Mouse (Mus musculus) forebrain, embryonic 11.5 days (tissue): ENCODE results near the gene Gm16181. TPM values are rescaled to one million over a fixed set of nuclear protein-coding genes. Genes with fewer than 3 reads are reported as not detected.

ENCODE experiments used
- ATAC-seq: fragments of 200-750 bp; cut with Nextera tagmentation; replicated peaks from 2 replicates; pipeline ENCODE4 v1.8.0; 2017; ENCODE audit warnings: moderate TSS enrichment; ENCODE audit not compliant: low FRiP score
- DNase-seq: peaks from one replicate; pipeline ENCODE4 v3.0.0-alpha.2; 2017; ENCODE audit warnings: low spot score
- H3K27ac ChIP-seq: fragments of 300-500 bp; sonication (generic); 2 replicates; pipeline ENCODE4 v1.5.1; 2014; ENCODE audit warnings: low read depth, low read length
- H3K27me3 ChIP-seq: fragments of 300-500 bp; sonication (generic); 2 replicates; pipeline ENCODE4 v1.6.1; 2014; ENCODE audit warnings: mild to moderate bottlenecking, low read length, mixed read lengths; ENCODE audit not compliant: control insufficient read depth, insufficient read depth
- H3K36me3 ChIP-seq: fragments of 300-500 bp; sonication (generic); 2 replicates; pipeline ENCODE4 v1.6.1; 2014; ENCODE audit warnings: mild to moderate bottlenecking, low read length, moderate library complexity, mixed read lengths; ENCODE audit not compliant: control insufficient read depth, insufficient read depth
- H3K4me1 ChIP-seq: fragments of 300-500 bp; sonication (generic); replicated peaks from 2 replicates; pipeline ENCODE4 v1.6.1; 2014; ENCODE audit warnings: low read length, mixed read lengths; ENCODE audit not compliant: control insufficient read depth, insufficient read depth
- H3K4me2 ChIP-seq: fragments of 300-500 bp; sonication (generic); 2 replicates; pipeline ENCODE4 v1.6.1; 2014; ENCODE audit warnings: low read depth, mild to moderate bottlenecking, low read length, moderate library complexity, mixed read lengths; ENCODE audit not compliant: severe bottlenecking
- H3K4me3 ChIP-seq: fragments of 300-500 bp; sonication (generic); 2 replicates; pipeline ENCODE4 v1.5.1; 2014; ENCODE audit warnings: low read depth, low read length
- H3K9ac ChIP-seq: fragments of 300-500 bp; sonication (generic); 2 replicates; pipeline ENCODE4 v1.6.1; 2014; ENCODE audit warnings: low read length
- H3K9me3 ChIP-seq: fragments of 300-500 bp; sonication (generic); 2 replicates; pipeline ENCODE4 v1.6.1; 2016; ENCODE audit warnings: low read length, mixed read lengths; ENCODE audit not compliant: control insufficient read depth
- WGBS: fragments of 180-500 bp; shearing (Covaris S2); extraction: QIAGEN DNeasy Blood & Tissue Kit; methylation state at CpG from one replicate; pipeline ENCODE4 v1.1.7; 2014; 5-methylcytosine and 5-hydroxymethylcytosine counted together
- polyA plus RNA-seq: library from polyadenylated mRNA; unstranded; fragments of >200 nt; fragmentation: Nextera tagmentation; extraction: Ambion mirVana; gene quantifications from 2 replicates; pipeline ENCODE4 v1.2.1, GENCODE M21; 2014

Gm16181 gene
- 0.85 TPM in 1 of 2 replicates, not detected in the other for polyA plus RNA-seq

GRCm38 (mm10) chr17:35220156-35220952, at the start of gene Gm16181:
Gene Gm16181 (plus strand): TSS chr17:35220834.
- H3K9ac ChIP-seq, result no peak within 1 kb of the TSS
- H3K27ac ChIP-seq, result no peak within 1 kb of the TSS
- ATAC-seq (no peak), DNase-seq (no peak)
- H3K9me3 ChIP-seq, result no peaks in the 10 kb centered on the region
- H3K4me1 ChIP-seq, result no peaks in the 10 kb centered on the region
- WGBS, result 86% methylated on average over 28 of the region's 28 CpGs
- H3K4me3 ChIP-seq, result no peak within 1 kb of the TSS
- no peaks in the 10 kb centered on the region for H3K27me3 ChIP-seq
- peaks cover 5% of the 10 kb centered on the region; the same call in 1 of the 2 replicates for H3K36me3 ChIP-seq
- no peak within 1 kb of the TSS for H3K4me2 ChIP-seq

GRCm38 (mm10) chr17:35172445-35173234, 48.0 kb upstream of the Gm16181 start:
- H3K27ac ChIP-seq, result no peak overlapping the region
- ATAC-seq (no peak), DNase-seq (no peak)
- H3K9ac ChIP-seq, result no peak overlapping the region
- no peak overlapping the region for H3K4me3 ChIP-seq
- H3K36me3 ChIP-seq, result no peaks in the 10 kb centered on the region
- H3K4me2 ChIP-seq, result no peak overlapping the region
- no peaks in the 10 kb centered on the region for H3K27me3 ChIP-seq
- no peaks in the 10 kb centered on the region for H3K9me3 ChIP-seq
- no peaks in the 10 kb centered on the region for H3K4me1 ChIP-seq
- 77% methylated on average over 11 of the region's 11 CpGs for WGBS

GRCm38 (mm10) chr17:35173329-35173728, 47.3 kb upstream of the Gm16181 start:
- WGBS, result 81% methylated on average over 3 of the region's 3 CpGs
- Histone ChIP-seq H3K36me3 (no peaks in the 10 kb centered on the region), H3K27me3 (no peaks in the 10 kb centered on the region), H3K9me3 (no peaks in the 10 kb centered on the region), H3K27ac (no peak overlapping the region), H3K4me2 (no peak overlapping the region), H3K4me1 (no peaks in the 10 kb centered on the region), H3K9ac (no peak overlapping the region), H3K4me3 (no peak overlapping the region)
- DNase-seq, result no peak
- ATAC-seq, result no peak

- no peak overlapping the region for H3K9ac ChIP-seq
- H3K27ac ChIP-seq, result no peak overlapping the region
- no peaks in the 10 kb centered on the region for H3K27me3 ChIP-seq
- H3K36me3 ChIP-seq, result no peaks in the 10 kb centered on the region
- no peak overlapping the region for H3K4me2 ChIP-seq
- no peak overlapping the region for H3K4me3 ChIP-seq
- no peaks in the 10 kb centered on the region for H3K4me1 ChIP-seq
- no peaks in the 10 kb centered on the region for H3K9me3 ChIP-seq
- ATAC-seq (no peak), DNase-seq (no peak)
- WGBS, result 81% methylated on average over 8 of the region's 8 CpGs
Observed at GRCm38 (mm10) chr17:35174201-35174977, 46.2 kb upstream of the Gm16181 start.

- no peaks in the 10 kb centered on the region for H3K27me3 ChIP-seq
- ATAC-seq (no peak), DNase-seq (no peak)
- H3K27ac ChIP-seq, result no peak overlapping the region
- H3K36me3 ChIP-seq, result no peaks in the 10 kb centered on the region
- 78% methylated on average over 6 of the region's 6 CpGs for WGBS
- no peak overlapping the region for H3K9ac ChIP-seq
- H3K4me3 ChIP-seq, result no peak overlapping the region
- no peak overlapping the region for H3K4me2 ChIP-seq
- no peaks in the 10 kb centered on the region for H3K4me1 ChIP-seq
- no peaks in the 10 kb centered on the region for H3K9me3 ChIP-seq
Observed at GRCm38 (mm10) chr17:35175382-35175781, 45.3 kb upstream of the Gm16181 start.

GRCm38 (mm10) chr17:35175968-35176367, 44.7 kb upstream of the Gm16181 start, which contains the start of gene Aif1:
Gene Aif1 (minus strand): TSS chr17:35176068.
- H3K27me3 ChIP-seq, result no peaks in the 10 kb centered on the region
- no peak within 1 kb of the TSS for H3K27ac ChIP-seq
- no peak within 1 kb of the TSS for H3K4me3 ChIP-seq
- ATAC-seq (no peak), DNase-seq (no peak)
- no peaks in the 10 kb centered on the region for H3K4me1 ChIP-seq
- H3K36me3 ChIP-seq, result no peaks in the 10 kb centered on the region
- WGBS, result 40% methylated on average over 2 of the region's 2 CpGs
- no peak within 1 kb of the TSS for H3K4me2 ChIP-seq
- H3K9ac ChIP-seq, result no peak within 1 kb of the TSS
- H3K9me3 ChIP-seq, result no peaks in the 10 kb centered on the region

- H3K9me3 ChIP-seq, result no peaks in the 10 kb centered on the region
Observed at GRCm38 (mm10) chr17:35178528-35178927, 42.1 kb upstream of the Gm16181 start.

GRCm38 (mm10) chr17:35180093-35180492, 40.5 kb upstream of the Gm16181 start:
- Histone ChIP-seq H3K9ac (no peak overlapping the region), H3K27ac (no peak overlapping the region), H3K4me3 (no peak overlapping the region), H3K4me2 (no peak overlapping the region), H3K4me1 (no peaks in the 10 kb centered on the region), H3K9me3 (no peaks in the 10 kb centered on the region), H3K27me3 (no peaks in the 10 kb centered on the region), H3K36me3 (no peaks in the 10 kb centered on the region)
- 85% methylated on average over 5 of the region's 5 CpGs for WGBS
- DNase-seq (no peak), ATAC-seq (no peak)

More at GRCm38 (mm10) chr17:35178528-35178927, 42.1 kb upstream of the Gm16181 start:
- Histone ChIP-seq H3K36me3 (no peaks in the 10 kb centered on the region), H3K9ac (no peak overlapping the region), H3K27me3 (no peaks in the 10 kb centered on the region), H3K4me2 (no peak overlapping the region), H3K4me3 (no peak overlapping the region), H3K27ac (no peak overlapping the region), H3K4me1 (no peaks in the 10 kb centered on the region)
- no peak for ATAC-seq
- peak; percentile 86 for DNase-seq
- WGBS, result 15% methylated on average over 5 of the region's 5 CpGs
